Mouse (Mus musculus) left cerebral cortex, postnatal 14 days (tissue): ENCODE measurements around the gene Tmem35b. TPM values are rescaled to one million over a fixed set of nuclear protein-coding genes. Genes with fewer than 3 reads are reported as not detected.

Experiments used
- DNase-seq, 2 experiments: peaks; one replicate each; pipeline ENCODE4 v3.0.0; 2021 to 2022; ENCODE audit warnings: low spot score in 2 of 2, mixed read lengths in 1 of 2
- intact Hi-C: fragments of 180-260 bp; cut with DNase I; formaldehyde crosslinking; loops from one replicate; pipeline ENCODE4 v1.15.1; 2025
- total RNA-seq, 2 experiments: library from RNA; stranded (reverse); gene quantifications; 2 replicates each; pipeline ENCODE4 v1.2.3; 2021

Tmem35b gene
- total RNA-seq, 2 experiments from 2014 or later: 3.8 to 4.0 TPM

DNA sequence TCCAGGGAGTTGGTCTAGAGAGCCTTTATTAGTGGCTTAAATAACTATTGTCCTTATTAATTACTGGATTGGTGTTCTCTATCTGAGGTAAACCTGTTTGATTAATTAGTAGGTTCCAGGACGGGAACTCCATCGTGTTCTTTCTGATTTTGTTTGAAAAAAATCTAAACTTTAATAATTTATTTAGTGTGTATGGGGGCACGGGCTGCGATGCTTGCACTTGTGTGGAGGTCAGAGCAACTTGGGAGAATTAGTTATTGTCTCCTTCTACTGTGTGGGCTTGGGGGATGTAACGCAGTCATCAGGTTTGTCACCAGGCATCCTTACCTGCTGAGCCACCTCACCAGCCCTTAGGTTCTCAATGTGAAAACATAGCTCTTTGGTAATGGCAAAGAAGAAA, 43.6 kb downstream of the Tmem35b start:
- intact Hi-C loops: loop anchor here (10.0 kb wide), 1 partner anchor 158 kb away; no protein-coding TSS in a partner anchor
- no peak for DNase-seq

DNA sequence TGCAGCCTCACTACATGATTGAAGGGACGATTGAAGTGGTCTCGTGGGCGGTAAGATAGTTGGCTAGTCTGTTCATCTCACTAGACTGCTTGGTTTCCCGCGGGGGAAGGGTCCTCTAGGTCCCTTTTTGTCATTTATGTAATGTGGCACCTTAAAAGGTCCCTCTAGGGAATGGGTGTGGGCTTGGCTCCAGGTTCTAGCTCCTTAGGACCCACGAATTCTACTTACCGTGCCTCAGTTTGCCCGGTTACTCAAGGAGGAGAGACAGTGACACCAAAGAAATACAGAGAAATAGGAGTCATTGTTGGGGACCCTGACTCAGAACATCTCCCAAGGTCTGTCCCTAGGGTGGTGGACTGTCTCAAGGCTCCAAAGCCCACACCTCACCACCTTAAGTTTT, 44.2 kb downstream of the Tmem35b start:
- no peak for DNase-seq

DNA sequence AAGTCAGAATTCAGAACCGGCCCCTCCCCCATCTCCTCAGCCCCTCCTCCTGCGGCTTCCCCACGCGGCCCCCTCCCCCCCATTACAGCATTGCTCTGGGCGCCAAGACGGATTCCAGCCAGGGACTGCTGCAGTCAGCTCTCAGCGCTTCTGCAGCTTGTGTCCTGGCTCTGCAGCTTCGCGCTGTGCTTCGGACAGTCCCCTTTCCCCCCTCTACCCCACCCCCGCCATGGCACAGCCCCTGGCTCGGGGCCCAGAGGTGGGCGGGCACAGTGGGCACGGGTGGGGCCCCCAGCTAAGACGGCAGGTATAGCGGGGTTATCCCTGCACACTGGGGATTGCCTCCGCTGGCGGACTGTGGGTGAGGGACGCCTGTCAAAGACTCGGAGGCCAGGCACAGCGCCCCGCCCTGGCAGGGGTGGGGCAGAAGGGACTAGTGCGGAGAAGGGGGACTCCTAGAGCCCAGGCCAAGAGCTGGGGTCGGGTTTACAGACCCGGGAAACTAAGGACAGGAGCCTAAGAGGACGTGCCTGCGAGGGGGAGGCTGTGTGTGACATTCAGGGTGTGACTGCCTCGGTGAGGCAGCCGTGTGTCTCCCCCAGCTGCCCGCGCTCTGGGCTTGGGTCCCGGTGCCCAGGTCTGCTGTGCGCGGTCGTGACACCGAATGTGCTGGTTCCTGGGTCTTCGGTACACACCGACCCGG, 44.9 kb downstream of the Tmem35b start:
- peak in 1 of 2 experiments; percentile 68 for DNase-seq
- intact Hi-C loops: loop anchor here (10.0 kb wide), 1 partner anchor 156 kb away; no protein-coding TSS in a partner anchor

More for the DNA sequence above, 44.2 kb downstream of the Tmem35b start:
- intact Hi-C loops: loop anchor here (10.0 kb wide), 1 partner anchor 157 kb away; no protein-coding TSS in a partner anchor

DNA sequence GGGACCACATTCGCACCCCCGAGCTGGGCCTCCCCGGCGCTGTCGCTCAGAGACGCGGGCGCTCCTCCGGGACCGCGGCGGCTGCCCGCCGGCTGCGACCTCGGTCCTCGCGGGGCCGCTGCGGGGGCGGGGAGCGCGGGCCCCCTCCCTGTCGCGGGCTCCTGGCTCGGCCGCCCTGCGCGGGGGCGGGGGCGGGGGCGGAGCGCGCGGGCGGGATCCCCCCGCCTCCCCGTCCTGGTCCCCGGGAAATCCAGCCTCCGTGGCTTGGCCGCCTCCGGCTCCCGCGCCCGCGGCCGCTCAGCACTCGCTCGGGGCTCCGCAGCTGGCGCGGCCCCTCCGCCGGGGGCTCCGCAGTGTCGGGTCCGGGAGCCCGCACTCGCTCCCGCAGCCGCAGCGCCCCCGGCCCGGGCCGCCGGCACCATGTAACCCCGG, 45.4 kb downstream of the Tmem35b start, which contains the start of gene Dlgap3:
TSS of gene Dlgap3 (plus strand) at position 291 of the 432 bp plus-strand sequence.
- intact Hi-C loops: loop anchor here (10.0 kb wide), 1 partner anchor 156 kb away; no protein-coding TSS in a partner anchor
- DNase-seq: no peak

DNA sequence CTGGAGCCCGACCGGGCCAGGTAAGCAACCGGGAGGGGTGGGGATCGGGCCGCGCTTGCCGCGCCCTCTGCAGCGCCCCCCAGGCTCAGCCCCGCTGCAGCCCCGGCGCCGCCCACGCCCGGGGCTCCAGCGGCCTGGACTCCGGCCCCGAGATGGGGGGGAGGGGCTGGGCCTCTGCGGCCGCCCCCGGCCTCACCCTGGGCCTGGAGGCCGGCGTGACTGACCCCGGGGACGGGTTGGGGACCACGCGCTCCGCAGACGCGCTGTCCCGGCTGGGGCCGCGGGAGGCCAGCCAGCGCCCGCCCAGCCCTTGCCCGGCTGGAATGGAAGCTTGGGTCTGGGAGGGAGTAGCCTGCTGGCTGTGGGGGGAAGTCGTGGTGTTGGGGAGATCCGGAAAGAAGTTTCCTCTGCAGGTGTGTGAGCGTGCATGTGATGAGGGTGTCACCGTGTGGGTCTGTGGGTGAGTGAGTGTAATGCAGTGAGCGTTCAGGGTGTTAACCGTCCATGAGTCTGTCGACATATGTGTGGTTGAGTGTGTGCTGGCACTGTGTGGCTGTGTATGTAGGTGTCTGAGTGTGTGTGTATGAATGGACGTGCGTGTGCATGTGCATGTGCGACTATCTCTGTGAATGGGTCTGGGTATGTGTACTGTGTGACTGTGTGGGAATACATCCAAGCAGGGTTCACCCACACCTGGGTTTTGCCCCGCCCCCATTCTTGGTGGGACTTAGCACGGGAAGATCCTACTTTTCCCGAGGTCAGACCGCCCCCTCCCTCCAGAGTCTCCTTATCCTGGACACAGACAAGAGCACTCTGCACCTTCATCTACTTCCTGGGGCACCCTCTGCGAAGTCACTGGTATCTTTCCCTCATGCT, 46.1 kb downstream of the Tmem35b start:
- intact Hi-C loops: loop anchor here (10.0 kb wide), 1 partner anchor 155 kb away; no protein-coding TSS in a partner anchor
- no peak for DNase-seq

DNA sequence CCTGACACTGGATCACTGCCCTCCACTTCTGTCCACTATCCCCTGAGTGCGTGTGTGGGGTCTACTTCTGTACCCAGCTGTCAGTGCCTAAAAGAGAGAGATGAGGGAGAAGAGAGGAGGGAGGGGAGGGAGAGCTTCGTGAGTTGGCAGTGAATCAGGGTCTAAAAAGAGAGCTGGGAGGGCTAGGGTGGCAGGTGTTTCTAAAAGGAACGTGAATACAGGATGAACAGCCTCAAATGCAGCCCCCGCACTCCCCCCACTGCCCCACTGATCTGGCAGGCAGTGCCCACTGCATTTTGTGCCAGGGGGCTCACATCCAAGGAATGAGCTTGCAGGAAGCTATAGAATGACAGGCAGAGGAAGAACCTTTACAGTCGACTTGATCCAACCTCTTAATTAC, 47.4 kb downstream of the Tmem35b start:
- intact Hi-C loops: no loop called here
- DNase-seq: peak; percentile 75 to 85

DNA sequence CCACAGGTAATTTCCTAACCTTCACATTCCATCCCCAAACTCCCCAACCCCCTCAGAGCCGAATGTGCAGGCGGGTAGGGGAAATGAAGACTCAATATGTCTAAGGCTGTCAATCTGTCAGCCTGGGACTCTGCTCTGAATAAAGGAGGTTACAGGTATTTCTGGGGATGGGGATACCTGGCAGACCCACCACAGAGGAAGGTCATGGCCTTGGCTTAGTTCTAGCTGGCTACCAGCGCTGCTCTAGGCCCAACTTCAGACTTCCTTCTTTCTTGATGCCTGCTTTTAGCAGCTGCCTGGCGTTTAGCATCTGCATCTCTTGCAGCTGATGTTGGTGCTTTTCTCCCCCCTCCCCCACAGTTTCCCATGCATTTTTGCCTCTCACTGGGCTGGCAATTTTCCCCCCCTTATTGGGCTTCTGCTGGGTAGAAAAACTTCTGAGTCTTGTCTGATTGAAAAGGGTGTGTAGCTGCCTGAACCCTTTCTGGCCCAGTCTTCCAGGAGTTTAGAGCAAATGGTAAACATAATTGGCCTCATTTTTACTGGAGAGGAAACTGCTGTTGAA, 47.9 kb downstream of the Tmem35b start:
- intact Hi-C loops: no loop called here
- DNase-seq: no peak

DNA sequence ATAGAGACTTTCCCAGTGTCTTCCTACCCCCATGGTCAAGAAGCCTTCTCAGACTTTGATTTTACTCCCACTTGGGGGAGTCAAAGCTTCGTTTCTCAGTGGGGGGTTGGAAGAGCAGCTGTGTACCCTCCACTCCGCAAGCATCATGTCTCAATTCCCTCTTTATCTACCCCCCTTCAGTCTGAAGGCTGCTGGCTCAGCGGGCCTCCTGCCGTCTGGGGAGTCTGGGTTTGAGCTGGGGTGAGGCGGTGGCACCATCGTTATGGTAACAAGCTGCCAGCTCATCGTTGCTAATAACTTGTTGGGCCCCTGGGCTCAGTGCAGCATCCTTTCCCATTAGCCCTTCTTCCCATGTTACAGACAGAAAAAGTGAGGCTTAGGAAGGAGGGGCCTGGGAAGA, 48.6 kb downstream of the Tmem35b start:
- intact Hi-C loops: loop anchor here (2.0 kb wide), 1 partner anchor 63 kb away; no protein-coding TSS in a partner anchor
- DNase-seq: no peak

DNA sequence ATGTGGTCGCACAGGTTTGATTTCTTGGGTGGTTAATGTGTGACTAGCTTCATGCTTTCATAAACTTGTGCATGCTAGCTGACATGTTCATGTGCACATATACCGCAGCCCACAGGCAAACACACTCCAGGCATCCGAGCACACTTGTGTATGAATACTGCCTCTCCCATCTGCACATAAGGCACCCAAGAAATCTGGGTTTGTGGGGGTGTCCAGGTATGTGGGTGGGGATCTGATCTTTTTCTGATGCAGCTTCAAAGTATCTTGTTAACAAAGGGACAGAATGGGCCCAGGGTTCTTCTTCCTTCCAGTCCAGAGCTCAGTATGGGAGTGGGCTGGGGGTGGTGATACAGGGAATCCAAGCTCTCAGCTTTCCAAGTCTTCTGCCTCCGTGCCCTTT, 49.1 kb downstream of the Tmem35b start:
- intact Hi-C loops: loop anchor here (2.0 kb wide), 1 partner anchor 62 kb away; no protein-coding TSS in a partner anchor
- no peak for DNase-seq

DNA sequence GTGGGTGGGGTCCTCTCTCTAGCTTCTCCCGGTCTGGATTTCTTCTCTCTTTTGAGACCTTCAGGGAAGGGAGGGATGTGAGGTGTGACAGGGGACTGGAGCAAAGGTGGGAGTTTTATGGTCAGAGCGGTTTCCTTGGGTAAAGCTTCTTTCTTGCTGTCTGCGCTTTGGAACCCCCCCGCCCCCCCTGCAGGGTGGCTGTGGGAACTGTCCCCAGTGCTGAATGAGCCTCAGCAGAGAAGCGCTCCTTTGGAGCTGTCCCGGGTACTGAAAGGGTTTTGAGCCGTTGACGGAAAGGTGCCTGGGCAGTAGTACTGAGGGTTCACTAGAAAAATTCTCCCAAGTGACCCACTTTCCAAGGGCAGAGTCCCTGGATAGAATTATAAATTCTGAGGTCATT, 50.0 kb downstream of the Tmem35b start:
- DNase-seq: no peak
- intact Hi-C loops: loop anchor here (2.0 kb wide), 1 partner anchor 61 kb away; no protein-coding TSS in a partner anchor

DNA sequence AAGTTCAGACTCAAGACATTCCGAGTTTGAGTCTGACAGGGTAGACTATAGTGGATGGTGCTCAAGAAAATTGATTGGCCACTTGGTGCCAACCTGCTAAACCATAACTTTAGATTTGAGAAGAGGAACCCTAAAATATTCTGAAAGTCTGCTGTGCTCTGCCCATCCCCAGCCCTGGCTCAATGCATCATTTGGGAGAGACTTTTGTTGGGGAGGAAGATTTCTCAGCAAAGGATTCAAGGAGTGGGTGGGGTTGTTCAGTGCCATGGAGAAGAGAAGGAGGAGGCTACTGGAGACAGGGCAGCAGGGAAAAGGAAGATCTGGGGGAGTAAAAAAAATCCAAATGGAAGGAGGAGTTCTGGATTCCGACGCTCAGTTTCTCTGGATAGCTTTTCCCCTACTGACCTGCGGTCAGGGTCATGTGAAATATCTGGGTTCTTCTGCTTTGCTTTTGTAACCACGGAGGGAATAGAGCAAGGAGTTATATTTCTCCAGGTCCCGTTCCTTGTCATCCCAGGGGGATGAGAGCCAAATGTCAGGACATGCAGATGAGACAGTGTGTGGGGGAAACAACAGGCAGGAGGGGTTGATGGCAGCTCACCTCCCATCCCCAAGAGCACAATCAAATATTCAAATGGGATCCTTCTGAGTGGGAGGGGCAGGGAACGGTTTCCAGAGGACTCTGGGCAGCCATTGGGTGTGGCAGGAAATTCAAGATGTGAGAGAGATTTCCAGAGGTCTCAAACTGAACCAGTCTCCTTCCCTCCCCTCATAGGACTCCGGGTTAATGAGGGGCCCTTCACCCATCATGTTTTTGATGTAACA, 50.8 kb downstream of the Tmem35b start:
- intact Hi-C loops: no loop called here
- no peak for DNase-seq

DNA sequence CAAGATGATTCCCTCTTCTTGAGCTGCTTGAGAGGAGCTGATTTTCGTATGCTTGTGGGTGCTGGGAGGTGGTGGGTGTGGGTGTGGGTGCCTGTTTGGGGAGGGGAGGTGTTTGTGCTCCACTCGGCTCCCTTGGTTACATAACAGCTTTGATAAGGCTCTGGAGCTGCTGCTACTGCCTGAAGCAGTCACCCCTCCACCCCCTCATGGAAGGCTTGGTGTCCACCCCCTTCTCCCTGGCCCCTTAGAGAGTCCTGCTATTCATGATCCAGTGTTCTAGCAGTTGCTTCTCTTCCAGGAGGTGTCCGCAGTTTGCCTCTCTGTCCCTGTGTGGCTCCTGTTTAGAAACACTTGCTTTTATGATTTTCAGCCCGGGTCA, 51.4 kb downstream of the Tmem35b start:
- peak in 1 of 2 experiments; percentile 60 for DNase-seq

DNA sequence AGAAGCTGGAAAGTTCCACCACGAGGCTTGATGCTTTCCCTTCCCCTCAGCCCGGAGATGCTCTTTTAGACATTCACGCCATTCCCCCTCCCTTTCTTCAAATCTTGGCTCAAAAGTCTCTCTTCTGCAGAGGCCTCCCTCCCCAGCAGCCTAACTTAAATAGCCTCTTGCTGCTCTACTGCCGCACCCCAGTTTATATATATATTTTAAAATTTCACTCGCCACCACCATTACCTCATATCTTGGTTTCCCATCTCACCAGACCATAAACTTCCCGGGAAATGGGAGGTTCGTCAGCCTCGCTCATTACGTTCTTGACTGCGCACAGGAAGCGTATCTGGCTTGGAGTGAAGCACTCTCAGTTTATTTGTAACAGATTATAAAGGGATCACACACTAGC, 54.5 kb downstream of the Tmem35b start:
- no peak for DNase-seq
- intact Hi-C loops: no loop called here

More for the DNA sequence above, 51.4 kb downstream of the Tmem35b start:
- intact Hi-C loops: no loop called here

DNA sequence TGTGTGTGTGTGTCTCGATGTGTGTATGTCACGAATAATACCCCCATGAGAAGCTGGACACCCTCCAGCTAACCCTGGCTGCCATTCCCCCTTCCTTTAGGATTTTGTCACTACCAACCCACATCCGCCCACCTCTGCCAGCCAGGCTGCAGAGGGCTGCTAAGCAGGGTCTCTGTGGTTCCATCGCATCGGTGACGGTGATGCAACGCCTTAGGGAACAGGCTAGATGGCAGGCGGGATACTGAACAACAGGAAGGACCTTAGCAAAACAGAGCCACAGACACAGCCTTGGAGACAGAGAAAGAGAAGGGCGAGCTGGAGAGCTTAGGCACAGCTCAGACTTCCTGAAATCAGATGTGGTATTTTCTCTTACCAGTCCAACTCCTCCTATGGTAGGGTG, 55.2 kb downstream of the Tmem35b start:
- intact Hi-C loops: no loop called here
- no peak for DNase-seq

Other genes starting within 250 kb of the Tmem35b start
- 10 to 100 TPM; 43.9 to 51.8 TPM for gene Zmym4, start 155.6 kb upstream of the Tmem35b start, total RNA-seq
- 100 to 1,000 TPM; 260 to 278 TPM for gene Sfpq, start 102.4 kb upstream of the Tmem35b start, total RNA-seq
- gene Zmym1, start 62.5 kb upstream of the Tmem35b start, total RNA-seq: 10 to 100 TPM; 12.4 to 13.8 TPM
- 10 to 100 TPM; 30.6 to 30.7 TPM for gene Zmym6, start 46.3 kb upstream of the Tmem35b start, total RNA-seq
- gene Dlgap3, start 45.5 kb downstream of the Tmem35b start, total RNA-seq: 100 to 1,000 TPM; 401 to 410 TPM
- 10 to 100 TPM; 47.2 to 47.6 TPM for gene Smim12, start 120.1 kb downstream of the Tmem35b start, total RNA-seq
- gene Gja4, start 190.3 kb downstream of the Tmem35b start, total RNA-seq: 1 to 10 TPM; 7.8 TPM
- under 1 TPM; 0.22 to 0.30 TPM for gene Gjb3, start 207.2 kb downstream of the Tmem35b start, total RNA-seq
- not detected for gene Gjb4, start 230.4 kb downstream of the Tmem35b start, total RNA-seq
- not detected for gene Gjb5, start 234.5 kb downstream of the Tmem35b start, total RNA-seq